Mouse (Mus musculus): ENCODE results near the gene Limk1. TPM values are rescaled to one million over a fixed set of nuclear protein-coding genes. Genes with fewer than 3 reads are reported as not detected.

The Limk1 gene
- total and polyA plus RNA-seq, 3 experiments, result 7.2 to 27.7 (median 10.8) TPM

DNA sequence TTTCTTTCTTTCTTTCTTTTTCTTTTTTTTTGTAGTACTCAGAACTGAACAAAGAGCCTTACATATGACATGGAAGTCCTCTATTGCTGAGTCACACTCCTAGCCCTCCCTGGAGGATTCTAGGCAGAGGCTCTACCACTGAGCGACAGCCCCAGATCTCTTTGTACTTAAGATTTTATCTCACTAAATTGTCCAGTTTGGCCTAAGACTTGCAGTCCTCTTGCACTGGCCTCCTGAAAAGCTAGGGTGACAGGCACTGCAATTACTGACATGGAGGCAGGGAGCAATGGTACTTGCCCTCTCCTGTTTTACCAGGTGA, 16.2 kb downstream of the Limk1 start:
- no peak for DNase-seq (ENCODE audit: extremely low read depth)
- peaks cover 13 to 71% of the 10 kb centered on the region in 2 experiments for H3K36me3 ChIP-seq (replicated peaks in 1 of 2; ENCODE audit: control insufficient read depth in 1 of 2, insufficient read depth in 1 of 2, low read length in 1 of 2)
- no peak overlapping the region for H3K4me2 ChIP-seq (ENCODE audit: insufficient read depth, low read depth, poor library complexity, severe bottlenecking)
- H3K27me3 ChIP-seq (replicated peaks), result no peaks in the 10 kb centered on the region
- no peaks in the 10 kb centered on the region for H3K79me2 ChIP-seq (replicated peaks; ENCODE audit: control insufficient read depth, extremely low read depth, insufficient read depth, poor library complexity, severe bottlenecking)
- peaks cover 3% of the 10 kb centered on the region for H3K9me3 ChIP-seq (replicated peaks; ENCODE audit: low read length)
- peaks cover 11 to 34% of the 10 kb centered on the region in 2 experiments for H3K4me1 ChIP-seq (ENCODE audit: control insufficient read depth in 1 of 2, insufficient read depth in 2 of 2)
- no peak overlapping the region for H3K9ac ChIP-seq (ENCODE audit: insufficient read depth, low read depth)
- dilution Hi-C loops (cut with MboI; ENCODE audit: extremely low pct_ligation_motif_present, extremely low pct_unique_long_range_greater_than_20kb, low sequenced_read_pairs) (no loop called here), in situ Hi-C loops (cut with MboI; ENCODE audit: low pct_ligation_motif_present, low pct_unique_long_range_greater_than_20kb, low sequenced_read_pairs) (no loop called here)
- TF ChIP-seq MAFK (IDR thresholded peaks at IDR 0.05; ENCODE audit: insufficient replicate concordance, low read length), result no peak
- TF ChIP-seq CHD2 (IDR thresholded peaks at IDR 0.05; ENCODE audit: low read length), result no peak
- no peak for TF ChIP-seq PAX5 (IDR thresholded peaks at IDR 0.05; ENCODE audit: low read length)
- no peak for TF ChIP-seq SIN3A (IDR thresholded peaks at IDR 0.05; ENCODE audit: low read length)
- TF ChIP-seq ELF1 (IDR thresholded peaks at IDR 0.05; ENCODE audit: low read depth, low read length), result no peak
- TF ChIP-seq NRF1 (IDR thresholded peaks at IDR 0.05; ENCODE audit: low read depth, low read length), result no peak
- TF ChIP-seq JUND (conservative IDR thresholded peaks at IDR 0.05; ENCODE audit: low read depth, low read length), result no peak
- no peak for TF ChIP-seq CTCF (conservative IDR thresholded peaks at IDR 0.05 in 1 of 2, IDR thresholded peaks at IDR 0.05 in 1 of 2; ENCODE audit: low read depth in 2 of 2, low read length in 2 of 2)
- no peak for TF ChIP-seq SMC3 (IDR thresholded peaks at IDR 0.05; ENCODE audit: low read depth, low read length)
- TF ChIP-seq CHD1 (IDR thresholded peaks at IDR 0.05; ENCODE audit: low read depth, low read length), result no peak
- no peak for TF ChIP-seq TCF12 (IDR thresholded peaks at IDR 0.05; ENCODE audit: low read depth, low read length)
- TF ChIP-seq RAD21 (IDR thresholded peaks at IDR 0.05; ENCODE audit: low read depth, low read length), result no peak
- no peak for TF ChIP-seq ZNF384 (IDR thresholded peaks at IDR 0.05; ENCODE audit: low read depth, low read length)
- TF ChIP-seq GABPA (IDR thresholded peaks at IDR 0.05; ENCODE audit: insufficient replicate concordance, low read depth, low read length), result no peak
- TF ChIP-seq TBP (conservative IDR thresholded peaks at IDR 0.05; ENCODE audit: low read depth, low read length), result no peak
- TF ChIP-seq MXI1 (IDR thresholded peaks at IDR 0.05; ENCODE audit: low read depth, low read length), result no peak
- no peak for TF ChIP-seq JUN (IDR thresholded peaks at IDR 0.05; ENCODE audit: insufficient read depth, low read depth, low read length)
- TF ChIP-seq NELFE (IDR thresholded peaks at IDR 0.05; ENCODE audit: low read depth, low read length), result no peak
- H3K27ac ChIP-seq (ENCODE audit: insufficient read depth, low read depth), result no peak overlapping the region
- H3K4me3 ChIP-seq (replicated peaks in 1 of 3; ENCODE audit: low read depth in 2 of 3, low read length in 2 of 3, poor library complexity in 1 of 3), result no peak overlapping the region

DNA sequence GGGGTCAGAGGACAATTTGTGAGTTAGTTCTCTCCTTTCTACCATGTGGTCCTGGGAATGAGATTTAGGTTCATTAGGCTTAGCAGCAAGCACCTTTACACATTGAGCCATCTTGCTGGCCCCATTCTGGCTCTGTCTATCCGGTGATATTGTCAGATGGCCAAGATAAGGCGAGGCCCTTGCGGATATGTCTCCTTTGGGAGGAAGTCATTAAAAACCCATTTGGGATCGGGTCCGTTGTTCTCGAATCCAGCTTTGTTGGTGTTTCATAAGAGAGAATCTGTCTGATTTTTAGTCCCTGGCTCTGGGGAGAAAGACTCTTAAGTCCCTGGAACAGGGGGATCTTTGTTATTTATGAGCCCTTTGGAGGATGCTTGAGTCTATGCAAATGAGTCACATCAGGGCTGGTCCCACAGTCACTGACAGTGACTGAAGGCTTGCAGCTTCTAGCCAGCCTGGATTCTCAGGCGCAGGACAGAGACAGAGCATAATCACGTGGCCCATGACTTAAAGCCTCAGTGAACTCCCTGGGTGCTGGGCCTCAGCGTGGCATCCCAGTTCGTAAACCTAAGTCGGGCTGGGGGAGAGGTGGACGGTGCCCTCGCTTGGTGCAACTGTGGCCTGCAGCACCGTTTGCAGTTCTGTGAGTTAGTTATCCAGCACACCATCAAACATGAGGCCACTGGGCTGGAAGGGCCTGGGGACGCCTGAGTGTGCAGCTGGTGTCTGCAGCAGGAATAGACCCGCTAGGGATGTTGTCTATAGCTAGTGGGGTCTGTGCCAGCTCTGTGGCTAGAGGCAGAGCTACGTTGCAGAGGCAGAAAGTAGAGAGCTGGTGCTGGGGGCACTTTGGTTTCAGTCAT, 16.8 kb downstream of the Limk1 start:
- dilution Hi-C loops (cut with MboI; ENCODE audit: extremely low pct_ligation_motif_present, extremely low pct_unique_long_range_greater_than_20kb, low sequenced_read_pairs), result no loop called here
- Histone ChIP-seq H3K9me3 (replicated peaks; ENCODE audit: low read length) (peaks cover 3% of the 10 kb centered on the region), H3K4me2 (ENCODE audit: insufficient read depth, low read depth, poor library complexity, severe bottlenecking) (no peak overlapping the region), H3K79me2 (replicated peaks; ENCODE audit: control insufficient read depth, extremely low read depth, insufficient read depth, poor library complexity, severe bottlenecking) (no peaks in the 10 kb centered on the region), H3K27ac (ENCODE audit: insufficient read depth, low read depth) (no peak overlapping the region), H3K36me3 (replicated peaks in 1 of 2; ENCODE audit: control insufficient read depth in 1 of 2, insufficient read depth in 1 of 2, low read length in 1 of 2) (peaks cover 13 to 77% of the 10 kb centered on the region in 2 experiments), H3K9ac (ENCODE audit: insufficient read depth, low read depth) (no peak overlapping the region), H3K4me3 (replicated peaks in 1 of 3; ENCODE audit: low read depth in 2 of 3, low read length in 2 of 3, poor library complexity in 1 of 3) (no peak overlapping the region), H3K27me3 (replicated peaks) (no peaks in the 10 kb centered on the region), H3K4me1 (ENCODE audit: control insufficient read depth in 1 of 2, insufficient read depth in 2 of 2) (peaks cover 6 to 29% of the 10 kb centered on the region in 2 experiments)
- no peak for TF ChIP-seq TCF12 (IDR thresholded peaks at IDR 0.05; ENCODE audit: low read depth, low read length)
- TF ChIP-seq RAD21 (IDR thresholded peaks at IDR 0.05; ENCODE audit: low read depth, low read length), result no peak
- TF ChIP-seq ZNF384 (IDR thresholded peaks at IDR 0.05; ENCODE audit: low read depth, low read length), result no peak
- in situ Hi-C loops (cut with MboI; ENCODE audit: low pct_ligation_motif_present, low pct_unique_long_range_greater_than_20kb, low sequenced_read_pairs), result no loop called here
- DNase-seq (ENCODE audit: extremely low read depth), result no peak

Data from CH12.LX (cell line).